Mouse (Mus musculus) kidney, adult 18-20 months (tissue): ENCODE measurements around the gene Pdpk1.
"Not testable (repeated sequence)": the region's sequence is repeated elsewhere in the genome, so short reads cannot be mapped to it uniquely, and the experiment has no call there.

Source experiments
- DNase-seq: peaks from one replicate; pipeline ENCODE4 v3.0.0; 2021

The Pdpk1 gene

DNA sequence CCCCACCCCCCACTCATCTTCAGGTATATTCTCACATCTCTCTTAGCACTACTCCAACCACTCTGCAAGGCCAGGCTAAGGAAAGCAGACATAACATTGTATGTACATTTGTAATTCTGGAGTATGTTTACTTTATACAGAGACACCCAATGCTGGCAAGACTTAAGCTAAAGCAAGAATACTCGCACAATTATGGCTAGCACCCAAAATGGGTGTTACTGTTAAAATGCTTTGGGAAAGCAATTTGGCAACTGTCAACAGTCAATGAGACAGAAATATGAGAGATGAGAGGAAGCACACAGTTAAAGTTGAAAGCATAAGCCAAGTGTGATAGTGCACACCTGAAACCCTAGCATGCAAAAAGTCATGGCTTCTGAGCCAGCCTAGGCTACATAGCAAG, 39.5 kb downstream of the Pdpk1 start:
- DNase-seq, result no peak

DNA sequence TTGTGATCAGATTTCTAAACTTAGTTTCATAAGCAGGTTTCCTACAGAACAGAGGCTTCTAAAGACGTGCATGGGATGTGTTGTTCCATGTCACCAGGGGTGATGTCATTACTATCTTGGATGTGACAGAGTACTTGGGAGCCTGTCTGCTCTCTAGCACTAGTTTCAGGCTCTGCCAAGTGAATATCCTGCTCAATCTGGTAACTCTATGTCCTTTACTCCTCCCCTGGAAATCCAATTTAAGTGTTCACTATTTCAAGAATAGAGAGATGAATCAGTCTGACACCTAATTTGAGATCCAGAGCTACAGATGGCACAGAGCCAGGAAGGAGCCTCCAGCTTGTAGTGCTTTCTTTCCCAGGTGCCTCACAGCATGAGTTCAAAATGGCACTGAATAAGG, 41.8 kb downstream of the Pdpk1 start:
- DNase-seq, result no peak

DNA sequence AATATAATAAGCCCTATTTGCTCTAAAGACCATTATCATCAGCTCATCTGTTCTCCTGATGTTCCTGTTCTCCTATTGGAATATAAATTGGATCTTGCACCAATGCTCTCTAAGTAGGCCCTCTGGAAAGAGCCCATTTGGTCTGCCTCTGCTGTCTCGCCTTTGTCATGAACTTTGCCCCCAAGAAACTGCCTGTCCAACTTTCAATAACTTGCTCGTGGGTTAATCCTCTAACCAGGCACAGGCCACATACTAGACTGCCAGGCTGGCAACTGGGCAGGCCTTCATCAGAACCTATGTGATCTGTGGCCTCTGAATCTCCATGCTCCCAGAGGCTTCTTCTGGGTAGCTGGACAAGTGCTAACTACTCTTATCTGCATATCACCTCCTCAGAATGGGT, 45.6 kb downstream of the Pdpk1 start:
- DNase-seq, result peak; percentile 39

DNA sequence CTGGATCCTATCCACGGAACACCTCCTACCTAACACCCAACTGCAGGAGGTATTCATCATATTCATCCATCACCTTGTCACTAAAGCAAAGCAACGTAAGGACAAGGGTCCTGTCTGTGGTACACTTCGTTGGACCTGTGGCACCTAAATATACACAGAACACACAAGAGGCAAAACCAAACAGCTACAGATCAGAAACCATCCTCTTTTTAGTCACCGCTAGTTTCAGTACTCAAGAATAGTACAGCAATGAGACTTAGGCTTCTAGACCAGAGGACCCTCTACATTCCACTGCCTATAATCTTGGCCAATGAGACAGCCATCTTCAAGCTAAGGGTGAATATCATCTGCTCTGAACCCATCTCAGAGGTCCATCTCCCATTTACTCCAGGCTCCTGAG, 52.4 kb downstream of the Pdpk1 start:
- DNase-seq, result no peak

- DNase-seq, result no peak
Measured at GRCm38 (mm10) chr17:24090575-24090974, 60.1 kb downstream of the Pdpk1 start.

DNA sequence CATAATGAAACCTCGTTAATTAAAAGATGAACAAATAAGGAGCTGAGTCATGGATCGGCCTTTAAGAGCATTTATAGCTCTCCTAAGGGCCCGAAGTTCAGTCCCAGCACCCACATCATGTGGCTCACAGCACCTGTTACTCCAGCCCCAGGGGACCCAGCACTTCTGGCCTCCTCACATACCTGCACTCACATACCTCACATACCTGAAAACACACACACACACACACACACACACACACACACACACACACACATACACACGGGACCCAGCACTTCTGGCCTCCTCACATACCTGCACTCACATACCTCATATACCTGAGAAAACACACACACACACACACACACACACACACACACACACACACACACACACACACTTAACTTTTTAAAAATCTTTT, 64.3 kb downstream of the Pdpk1 start:
- DNase-seq, result not testable (repeated sequence)

DNA sequence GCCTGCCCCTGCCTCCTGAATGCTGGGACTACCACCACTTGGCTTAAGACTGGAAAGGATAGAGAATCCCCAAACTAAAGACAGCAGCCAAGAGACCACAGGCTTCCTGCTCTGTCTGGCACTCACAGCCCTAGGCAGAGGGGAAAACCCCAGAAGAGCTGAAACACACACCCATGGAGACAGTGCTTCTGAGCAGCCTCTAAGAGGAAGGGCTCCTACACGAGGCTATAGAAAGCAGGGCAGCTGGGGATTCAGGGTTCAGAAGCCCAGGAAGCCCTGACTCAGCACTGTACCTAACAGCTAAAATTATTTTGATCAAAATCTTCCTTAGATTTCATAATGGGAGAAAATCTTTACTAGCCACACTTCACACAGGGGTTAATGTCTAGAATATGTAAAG, 66.1 kb downstream of the Pdpk1 start:
- no peak for DNase-seq

GRCm38 (mm10) chr17:24077101-24077500, 73.6 kb downstream of the Pdpk1 start:
- DNase-seq, result no peak

DNA sequence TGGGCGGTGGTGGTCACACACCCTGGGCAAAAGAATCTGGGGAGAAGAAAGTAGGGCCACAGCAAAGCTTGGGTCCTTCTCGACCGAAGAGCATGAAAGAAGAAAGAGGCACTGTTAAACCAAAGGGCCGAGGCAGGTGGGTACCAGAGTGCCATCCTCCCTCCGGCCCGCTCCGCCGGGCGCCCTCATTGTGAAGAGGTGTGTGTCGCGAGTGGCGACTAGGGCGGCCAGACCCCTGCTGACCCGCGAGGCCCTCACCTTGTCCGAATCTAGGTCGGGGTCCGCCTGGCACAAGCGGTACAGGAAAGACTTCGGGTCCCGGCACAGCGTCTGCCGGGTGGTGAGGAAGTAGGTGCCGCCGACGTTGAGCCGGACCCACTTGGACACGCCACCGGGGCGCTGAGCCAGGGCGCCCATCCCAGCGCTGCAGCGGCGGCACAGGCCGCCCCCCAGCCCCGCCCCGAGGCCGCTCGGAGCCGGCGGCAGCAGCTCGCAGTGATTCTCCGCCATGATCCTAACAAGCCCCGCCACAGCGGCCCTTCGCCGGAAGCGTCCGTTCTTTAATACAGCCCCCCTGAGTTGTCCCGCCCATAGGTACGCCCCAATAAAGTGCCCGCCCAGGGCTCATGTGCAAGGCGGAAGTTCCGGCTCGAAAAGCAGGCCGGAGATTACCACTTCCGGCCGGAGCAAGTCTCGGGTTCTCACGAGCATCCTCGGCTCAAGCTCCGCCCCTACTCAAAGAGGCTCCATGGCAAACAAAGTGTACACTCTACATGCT, 77.6 kb downstream of the Pdpk1 start, which contains the start of gene Kctd5:
Kctd5 (minus strand) TSS at position 567 of the 778 bp plus-strand sequence.
- DNase-seq, result peak; percentile 94

DNA sequence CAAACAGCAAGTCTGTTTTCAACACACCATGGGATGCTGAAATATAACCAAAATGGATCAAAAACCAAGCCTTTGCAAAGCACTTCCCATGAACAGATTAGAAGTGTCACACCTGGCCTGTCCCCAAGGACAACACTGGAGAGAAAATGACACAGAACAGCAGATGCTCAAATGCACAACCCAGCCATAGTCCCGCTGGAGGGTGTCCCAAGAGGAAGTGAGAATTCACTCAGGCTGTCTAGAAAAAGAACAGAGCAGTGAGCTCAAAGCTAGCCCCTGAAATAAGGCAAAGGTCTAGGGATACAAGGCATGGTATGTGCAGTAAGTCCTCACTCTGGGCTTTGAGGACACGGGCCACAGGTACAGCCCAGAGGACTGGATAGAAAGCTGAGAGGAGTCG, 81.2 kb downstream of the Pdpk1 start:
- DNase-seq, result no peak

DNA sequence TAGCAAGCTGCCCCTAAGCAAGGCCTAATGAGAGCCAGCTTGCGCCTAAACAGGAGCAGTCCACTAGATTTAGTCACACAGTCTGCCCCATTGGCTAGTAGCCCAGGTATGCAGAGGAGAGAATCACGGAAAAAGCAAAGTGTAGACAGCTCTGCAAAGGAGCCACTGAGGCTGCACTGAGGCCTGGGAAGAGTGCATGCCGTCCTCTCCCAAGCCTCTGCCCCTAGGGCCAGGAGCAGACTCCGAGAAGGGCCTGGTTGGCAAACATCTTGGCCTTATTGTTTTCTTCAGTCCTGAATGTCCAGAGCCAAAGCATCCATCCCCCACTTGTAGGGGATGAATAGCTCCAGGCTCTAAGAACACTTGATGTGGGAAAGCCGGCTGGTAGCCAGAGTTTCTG, 82.5 kb downstream of the Pdpk1 start:
- no peak for DNase-seq

DNA sequence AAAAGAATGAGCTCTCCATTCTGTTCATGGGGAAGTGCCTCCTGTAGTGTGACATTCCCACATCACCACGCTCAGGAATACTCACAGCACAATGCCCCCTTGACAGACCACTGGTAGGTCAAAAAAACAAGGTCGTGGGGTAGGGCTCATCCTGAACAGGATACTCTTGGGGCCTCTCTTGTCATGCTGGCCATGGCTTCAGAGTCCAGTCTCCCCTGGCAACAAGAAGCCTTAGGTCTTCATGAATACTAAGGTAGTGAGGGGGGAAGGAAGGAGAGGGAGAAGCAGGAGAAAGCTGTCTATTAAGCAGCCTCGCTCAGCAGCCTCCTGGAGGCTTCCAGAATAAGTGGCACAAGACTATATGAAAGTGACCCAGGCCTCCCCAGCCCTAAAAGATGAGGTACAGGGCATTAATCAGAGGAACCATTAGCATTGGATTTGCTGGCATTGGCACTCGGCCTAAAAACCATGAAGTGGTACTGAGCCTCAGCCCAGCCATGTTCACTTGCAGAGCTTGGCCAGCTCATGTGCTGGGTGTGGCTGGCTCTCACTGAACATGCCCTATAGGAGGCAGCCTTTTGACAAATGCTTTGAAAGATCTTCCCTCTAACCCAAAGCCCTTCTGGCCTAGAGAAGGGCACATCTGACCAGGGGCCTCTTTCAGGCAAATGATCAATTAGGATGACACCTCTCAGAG, 88.1 kb downstream of the Pdpk1 start:
- no peak for DNase-seq

GRCm38 (mm10) chr17:24057730-24058245, 92.9 kb downstream of the Pdpk1 start:
- no peak for DNase-seq

DNA sequence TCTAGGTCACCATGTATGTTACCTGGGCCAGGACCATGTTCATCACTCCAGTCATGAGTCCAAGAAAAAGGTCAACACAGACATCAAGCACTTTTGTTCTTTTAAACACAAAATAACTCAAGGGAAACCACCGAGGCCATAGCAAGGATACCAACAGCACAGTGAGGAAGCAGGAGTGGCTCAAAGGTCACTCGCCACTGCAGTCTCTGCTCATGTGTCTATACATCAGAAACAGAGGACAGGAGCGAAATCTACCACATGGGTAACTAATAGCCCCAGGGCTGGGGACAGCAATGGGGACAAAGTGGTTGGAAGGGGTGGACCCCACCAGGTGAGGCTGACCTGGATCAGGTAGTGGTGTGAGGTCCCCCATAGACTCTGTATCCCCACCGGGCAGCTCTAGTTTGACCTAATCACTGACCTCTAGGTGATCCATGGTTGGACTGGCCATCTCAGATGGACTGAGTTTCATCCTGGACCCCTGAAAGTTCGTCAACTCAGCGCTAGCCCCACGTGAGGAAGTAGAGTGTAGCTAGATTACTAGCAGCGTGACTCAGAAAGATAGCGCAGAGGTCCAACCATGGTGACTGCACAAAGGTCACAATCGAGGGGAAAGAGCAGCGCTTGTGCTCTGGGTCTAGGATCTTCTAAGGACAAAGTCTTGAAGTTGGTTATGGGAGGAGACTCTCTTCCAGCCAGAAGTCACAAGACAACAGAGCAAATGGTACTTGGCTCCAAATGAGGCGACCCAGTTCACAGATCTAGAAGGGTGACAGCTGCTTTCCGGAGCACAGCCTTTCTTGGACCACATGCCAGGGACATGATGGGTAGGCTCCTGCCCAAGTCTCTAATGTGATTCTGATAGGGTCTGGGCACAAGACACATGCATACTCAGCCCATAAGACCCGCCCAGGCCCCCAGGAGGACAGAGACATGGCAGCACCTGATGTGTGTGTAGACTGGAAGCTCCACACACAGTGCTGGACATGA, 93.8 kb downstream of the Pdpk1 start:
- no peak for DNase-seq

DNA sequence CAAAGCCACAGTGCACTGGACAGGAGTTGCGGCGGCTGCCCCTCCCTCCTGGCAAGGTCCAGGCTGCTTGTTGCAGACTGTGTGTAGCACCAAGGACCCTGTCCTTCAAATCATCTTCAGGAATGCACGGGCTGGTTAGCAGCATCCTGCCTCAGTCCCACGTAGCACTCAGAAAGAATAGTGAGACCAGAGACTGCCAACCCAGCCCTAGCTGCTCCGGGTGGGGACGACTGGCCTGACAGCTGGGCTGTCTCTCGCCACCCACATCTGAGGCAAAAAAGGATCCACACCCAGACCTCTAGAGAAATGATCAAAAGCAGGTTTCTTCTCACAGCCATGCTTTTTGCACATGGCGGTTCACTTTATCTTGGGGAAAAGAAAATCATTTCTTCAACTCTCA, 101.7 kb downstream of the Pdpk1 start:
- no peak for DNase-seq

- DNase-seq, result no peak
Measured at GRCm38 (mm10) chr17:24048053-24048452, 102.7 kb downstream of the Pdpk1 start.

DNA sequence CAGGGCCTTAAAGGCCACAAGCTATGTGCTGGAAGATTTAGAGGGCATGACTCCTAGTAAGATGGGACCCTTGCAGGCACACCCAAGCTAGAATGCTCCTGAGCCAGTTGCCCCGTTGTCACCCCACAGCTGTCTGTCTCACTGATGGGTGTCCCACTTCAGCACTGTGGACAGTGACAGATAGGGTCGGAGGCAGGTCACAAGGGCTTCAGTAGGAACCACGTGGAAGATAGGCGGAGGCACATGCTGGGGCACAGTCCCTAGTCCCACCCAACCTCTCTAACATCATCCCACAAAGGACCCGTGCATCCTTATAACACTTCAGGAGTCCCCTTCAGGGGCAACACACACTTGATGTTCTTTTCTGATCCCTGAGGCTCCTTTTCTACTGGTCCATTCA, 104.7 kb downstream of the Pdpk1 start:
- DNase-seq, result no peak

GRCm38 (mm10) chr17:24045608-24046007, 105.1 kb downstream of the Pdpk1 start:
- no peak for DNase-seq

DNA sequence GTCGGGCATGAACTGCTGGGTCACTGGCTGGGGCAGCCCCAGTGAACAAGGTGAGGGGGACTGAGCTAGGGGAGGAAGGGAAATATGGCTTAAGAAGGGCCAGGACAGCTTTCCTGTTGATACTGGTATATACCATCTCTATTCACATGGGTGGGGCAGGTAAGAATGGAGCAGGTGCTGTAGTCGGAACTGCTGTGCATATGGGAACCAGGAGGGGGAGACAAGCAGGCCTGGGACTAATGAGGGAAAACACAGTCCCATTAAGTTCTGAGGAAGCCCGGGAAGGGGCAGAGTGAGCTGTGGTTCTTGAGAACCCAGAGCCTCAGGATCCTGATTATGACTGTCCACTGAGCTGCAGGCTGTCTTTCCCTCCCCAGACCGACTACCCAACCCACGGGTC, 106.2 kb downstream of the Pdpk1 start:
- DNase-seq, result no peak

GRCm38 (mm10) chr17:24037844-24038243, 112.9 kb downstream of the Pdpk1 start, which contains the start of gene Prss27:
Gene Prss27, plus strand, starts transcription at chr17:24038144.
- no peak for DNase-seq

DNA sequence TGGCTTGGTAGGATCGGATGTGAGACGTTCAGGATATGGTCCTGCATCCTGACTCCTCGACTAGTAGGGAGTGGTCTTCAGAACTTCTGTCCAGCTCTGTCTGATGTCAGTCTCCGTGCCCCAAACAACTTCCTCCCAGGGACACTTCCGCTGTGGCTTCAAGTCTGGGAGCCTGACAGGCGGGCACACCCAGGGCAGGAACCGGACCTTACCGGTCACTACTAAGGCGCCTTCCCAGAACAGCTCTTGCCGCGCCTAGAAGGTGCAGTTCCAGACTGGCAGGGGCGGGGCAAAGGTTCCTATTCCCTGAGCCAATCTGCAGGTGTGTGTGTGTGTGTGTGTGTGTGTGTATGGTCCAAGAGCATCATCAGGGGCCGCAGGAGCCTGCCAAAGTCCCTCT, 113.4 kb downstream of the Pdpk1 start:
- DNase-seq, result no peak

DNA sequence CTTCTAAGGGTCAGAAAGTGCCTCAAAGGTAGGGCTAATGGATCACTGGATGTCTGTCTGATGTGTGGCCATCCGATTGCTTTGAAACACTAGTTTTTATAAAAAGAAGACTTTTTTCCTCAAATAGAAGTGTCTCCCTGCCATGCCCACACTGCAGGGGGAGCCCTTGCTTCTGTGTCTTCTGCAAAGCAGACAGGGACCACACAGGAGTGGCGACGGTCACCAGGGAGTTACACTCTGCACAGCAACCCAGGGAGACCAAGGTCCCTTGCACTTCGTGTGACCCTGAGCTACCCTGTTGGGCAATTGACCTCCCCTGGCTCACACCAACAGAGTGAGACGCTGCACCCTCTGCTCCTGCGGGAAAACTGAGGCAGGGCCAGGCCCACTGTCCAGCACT, 113.8 kb downstream of the Pdpk1 start:
- DNase-seq, result no peak

GRCm38 (mm10) chr17:24035087-24035486, 115.6 kb downstream of the Pdpk1 start:
- no peak for DNase-seq
